Mouse (Mus musculus) liver, embryonic 12.5 days (tissue): ENCODE measurements around the gene Rad9b. TPM values are rescaled to one million over a fixed set of nuclear protein-coding genes. Genes with fewer than 3 reads are reported as not detected.
"Not testable (repeated sequence)": the region's sequence is repeated elsewhere in the genome, so short reads cannot be mapped to it uniquely, and the experiment has no call there.

Source experiments
- ATAC-seq: fragments of 200-750 bp; cut with Nextera tagmentation; 2 replicates; pipeline ENCODE4 v1.8.0; 2017; ENCODE audit warnings: moderate number of reproducible peaks, mild to moderate bottlenecking, moderate library complexity
- H3K27ac ChIP-seq: fragments of 300-500 bp; sonication (generic); 2 replicates; pipeline ENCODE4 v1.5.1; 2016; ENCODE audit warnings: mild to moderate bottlenecking
- H3K27me3 ChIP-seq: fragments of 300-500 bp; sonication (generic); replicated peaks from 2 replicates; pipeline ENCODE4 v1.6.1; 2016; ENCODE audit warnings: mild to moderate bottlenecking, moderate library complexity
- H3K36me3 ChIP-seq: fragments of 300-500 bp; sonication (generic); 2 replicates; pipeline ENCODE4 v1.6.1; 2016; ENCODE audit warnings: mild to moderate bottlenecking, moderate library complexity
- H3K4me1 ChIP-seq: fragments of 300-500 bp; sonication (generic); 2 replicates; pipeline ENCODE4 v1.6.1; 2016
- H3K4me2 ChIP-seq: fragments of 300-500 bp; sonication (generic); 2 replicates; pipeline ENCODE4 v1.6.1; 2016; ENCODE audit warnings: mild to moderate bottlenecking, moderate library complexity
- H3K4me3 ChIP-seq: fragments of 300-500 bp; sonication (generic); 2 replicates; pipeline ENCODE4 v1.5.1; 2016; ENCODE audit warnings: mild to moderate bottlenecking, moderate library complexity
- H3K9ac ChIP-seq: fragments of 300-500 bp; sonication (generic); 2 replicates; pipeline ENCODE4 v1.6.1; 2016; ENCODE audit warnings: mild to moderate bottlenecking, moderate library complexity
- H3K9me3 ChIP-seq: fragments of 300-500 bp; sonication (generic); replicated peaks from 2 replicates; pipeline ENCODE4 v1.6.1; 2016; ENCODE audit warnings: mild to moderate bottlenecking, moderate library complexity
- WGBS: fragments of 180-500 bp; shearing (Covaris S2); methylation state at CpG from one replicate; pipeline ENCODE4 v1.1.7; 2016; ENCODE audit not compliant: insufficient replicate concordance; 5-methylcytosine and 5-hydroxymethylcytosine counted together
- polyA plus RNA-seq: library from polyadenylated mRNA; unstranded; fragments of >200 nt; fragmentation: Nextera tagmentation; extraction: Ambion mirVana; gene quantifications from 2 replicates; pipeline ENCODE4 v1.2.1, GENCODE M21; 2016

Gene Rad9b
- polyA plus RNA-seq, 1 experiment from 2014 or later = 6.1 TPM

- H3K4me3 ChIP-seq = no peak overlapping the region
- H3K27me3 ChIP-seq = no peaks in the 10 kb centered on the region
- no peak overlapping the region for H3K9ac ChIP-seq
- peaks cover 26% of the 10 kb centered on the region for H3K4me1 ChIP-seq
- H3K36me3 ChIP-seq = peaks cover 72% of the 10 kb centered on the region
- WGBS = 81% methylated on average over 14 of the region's 14 CpGs
- H3K27ac ChIP-seq = no peak overlapping the region
- no peak for ATAC-seq
- H3K4me2 ChIP-seq = no peak overlapping the region
- H3K9me3 ChIP-seq = no peaks in the 10 kb centered on the region
These were observed 34.4 kb downstream of the Rad9b start for GRCm38 (mm10) chr5:122319474-122320204.

DNA sequence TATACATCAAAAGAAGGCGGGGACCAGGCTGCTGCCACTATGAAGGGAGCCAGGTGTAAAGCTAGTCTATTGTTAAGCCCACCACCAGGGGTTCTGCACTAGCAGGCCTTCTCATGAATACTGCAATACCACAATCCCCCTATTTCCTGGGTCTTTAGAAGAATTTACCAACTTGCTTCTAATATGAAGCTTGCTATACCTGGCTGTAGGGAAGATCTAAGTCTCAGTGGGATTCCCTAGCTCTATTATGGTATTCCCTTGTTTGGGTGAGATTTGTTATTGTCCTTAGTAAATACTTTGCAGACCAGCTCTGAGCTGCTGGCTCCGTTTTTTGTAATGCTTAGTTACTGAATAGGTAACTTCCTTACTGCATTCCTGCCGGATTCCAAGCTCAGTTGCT lies 35.1 kb downstream of the Rad9b start:
- Histone ChIP-seq H3K36me3 (peaks cover 68% of the 10 kb centered on the region), H3K4me1 (peaks cover 33% of the 10 kb centered on the region)
- not testable (repeated sequence) for H3K27ac ChIP-seq, H3K9me3 ChIP-seq, H3K27me3 ChIP-seq, ATAC-seq, H3K4me3 ChIP-seq, H3K9ac ChIP-seq, H3K4me2 ChIP-seq
- 77% methylated on average over 3 of the region's 3 CpGs for WGBS

GRCm38 (mm10) chr5:122318100-122318499 lies 35.9 kb downstream of the Rad9b start:
- Histone ChIP-seq H3K36me3 (peaks cover 73% of the 10 kb centered on the region), H3K27me3 (no peaks in the 10 kb centered on the region), H3K4me2 (no peak overlapping the region), H3K9ac (no peak overlapping the region), H3K27ac (no peak overlapping the region), H3K4me3 (no peak overlapping the region), H3K9me3 (no peaks in the 10 kb centered on the region), H3K4me1 (peaks cover 34% of the 10 kb centered on the region)
- 60% methylated on average over 3 of the region's 3 CpGs for WGBS
- peak; percentile 48; the same call in 1 of the 2 replicates for ATAC-seq

- 44% methylated on average over 11 of the region's 11 CpGs for WGBS
- Histone ChIP-seq H3K36me3 (peaks cover 78% of the 10 kb centered on the region), H3K9ac (no peak overlapping the region), H3K4me3 (no peak overlapping the region), H3K4me1 (peaks cover 34% of the 10 kb centered on the region), H3K27me3 (no peaks in the 10 kb centered on the region), H3K9me3 (no peaks in the 10 kb centered on the region), H3K4me2 (no peak overlapping the region), H3K27ac (no peak overlapping the region)
- no peak for ATAC-seq
These were observed 36.5 kb downstream of the Rad9b start for GRCm38 (mm10) chr5:122317329-122318045.

- Histone ChIP-seq H3K9me3 (no peaks in the 10 kb centered on the region), H3K4me3 (no peak overlapping the region), H3K4me1 (peaks cover 34% of the 10 kb centered on the region), H3K36me3 (peaks cover 74% of the 10 kb centered on the region), H3K9ac (0 out of 2 replicates have a peak overlapping the region, but pooled peaks have one; percentile 27), H3K27me3 (no peaks in the 10 kb centered on the region), H3K4me2 (peak overlapping the region; percentile 45), H3K27ac (peak overlapping the region; percentile 46)
- ATAC-seq = peak; percentile 65
- 26% methylated on average over 20 of the region's 20 CpGs for WGBS
These were observed 38.9 kb downstream of the Rad9b start for GRCm38 (mm10) chr5:122314966-122315667.

GRCm38 (mm10) chr5:122312942-122313684 lies 40.9 kb downstream of the Rad9b start:
- H3K27me3 ChIP-seq = no peaks in the 10 kb centered on the region
- no peaks in the 10 kb centered on the region for H3K9me3 ChIP-seq
- H3K4me3 ChIP-seq = no peak overlapping the region
- ATAC-seq = no peak
- peaks cover 70% of the 10 kb centered on the region for H3K36me3 ChIP-seq
- 0 out of 2 replicates have a peak overlapping the region, but pooled peaks have one; percentile 2 for H3K9ac ChIP-seq
- no peak overlapping the region for H3K4me2 ChIP-seq
- 78% methylated on average over 17 of the region's 17 CpGs for WGBS
- H3K4me1 ChIP-seq = peaks cover 34% of the 10 kb centered on the region
- no peak overlapping the region for H3K27ac ChIP-seq

- no peaks in the 10 kb centered on the region for H3K27me3 ChIP-seq
- no peak for ATAC-seq
- peaks cover 29% of the 10 kb centered on the region for H3K4me1 ChIP-seq
- 84% methylated on average over 4 of the region's 4 CpGs for WGBS
- no peak overlapping the region for H3K4me3 ChIP-seq
- no peak overlapping the region for H3K4me2 ChIP-seq
- H3K9me3 ChIP-seq = no peaks in the 10 kb centered on the region
- H3K27ac ChIP-seq = no peak overlapping the region
- H3K36me3 ChIP-seq = peaks cover 69% of the 10 kb centered on the region
- no peak overlapping the region for H3K9ac ChIP-seq
These were observed 41.7 kb downstream of the Rad9b start for GRCm38 (mm10) chr5:122312346-122312745.

DNA sequence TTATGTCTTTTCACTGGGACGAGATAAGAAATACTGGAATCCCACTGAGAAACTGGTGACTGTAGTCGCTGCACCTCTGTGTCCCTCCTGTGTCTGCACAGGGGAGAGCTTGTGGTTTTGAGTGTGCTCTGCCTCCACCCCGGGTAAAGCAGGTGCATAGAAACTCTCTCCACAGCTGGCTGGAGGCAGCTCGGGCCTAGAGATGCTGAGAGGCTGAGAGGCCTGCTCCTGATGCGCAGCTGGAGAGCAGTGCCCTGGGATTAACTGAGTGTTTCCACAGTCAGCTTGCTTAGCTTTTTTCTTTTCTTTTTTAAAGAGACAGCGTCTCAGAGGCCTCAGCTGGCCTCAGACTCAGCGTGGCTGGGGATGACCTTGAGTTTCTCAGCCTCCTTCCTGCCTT lies 42.3 kb downstream of the Rad9b start:
- ATAC-seq = no peak
- Histone ChIP-seq H3K27ac (no peak overlapping the region), H3K9ac (no peak overlapping the region), H3K9me3 (no peaks in the 10 kb centered on the region), H3K4me2 (no peak overlapping the region), H3K4me1 (peaks cover 22% of the 10 kb centered on the region), H3K27me3 (no peaks in the 10 kb centered on the region), H3K36me3 (peaks cover 63% of the 10 kb centered on the region), H3K4me3 (no peak overlapping the region)
- WGBS = 73% methylated on average over 7 of the region's 7 CpGs

- peaks cover 17% of the 10 kb centered on the region for H3K4me1 ChIP-seq
- H3K4me3 ChIP-seq = no peak overlapping the region
- no peaks in the 10 kb centered on the region for H3K27me3 ChIP-seq
- H3K9ac ChIP-seq = no peak overlapping the region
- no peak overlapping the region for H3K27ac ChIP-seq
- peaks cover 58% of the 10 kb centered on the region for H3K36me3 ChIP-seq
- no peaks in the 10 kb centered on the region for H3K9me3 ChIP-seq
- no peak overlapping the region for H3K4me2 ChIP-seq
- ATAC-seq = no peak
- 83% methylated on average over 8 of the region's 8 CpGs for WGBS
These were observed 43.3 kb downstream of the Rad9b start for GRCm38 (mm10) chr5:122310699-122311098.

DNA sequence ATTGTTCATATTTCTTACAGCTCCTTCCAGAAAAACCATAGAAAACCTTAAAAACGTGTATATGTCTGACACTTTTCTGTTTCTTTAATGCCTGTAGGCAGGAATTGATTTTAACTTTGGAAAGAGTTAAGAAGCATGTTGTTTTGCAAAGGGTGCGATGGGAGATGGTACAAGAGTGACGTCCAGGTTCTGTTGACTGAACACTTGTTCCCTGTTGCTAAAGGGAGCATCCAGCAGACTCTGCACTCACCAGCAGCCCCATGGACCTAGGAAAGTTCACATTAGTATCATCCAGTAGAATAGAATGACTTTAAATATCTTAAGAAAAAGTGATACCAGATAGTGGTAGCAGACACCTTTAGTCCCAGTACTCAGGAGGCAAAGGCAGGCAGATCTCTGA lies 47.5 kb downstream of the Rad9b start:
- peaks cover 41% of the 10 kb centered on the region for H3K4me1 ChIP-seq
- no peak overlapping the region for H3K4me3 ChIP-seq
- no peaks in the 10 kb centered on the region for H3K27me3 ChIP-seq
- WGBS = 80% methylated on average over 3 of the region's 3 CpGs
- H3K9ac ChIP-seq = no peak overlapping the region
- H3K9me3 ChIP-seq = no peaks in the 10 kb centered on the region
- ATAC-seq = no peak
- no peak overlapping the region for H3K4me2 ChIP-seq
- H3K27ac ChIP-seq = no peak overlapping the region
- H3K36me3 ChIP-seq = peaks cover 32% of the 10 kb centered on the region

GRCm38 (mm10) chr5:122305472-122305871 lies 48.6 kb downstream of the Rad9b start:
- WGBS = 77% methylated on average over 7 of the region's 7 CpGs
- Histone ChIP-seq H3K4me1 (peaks cover 42% of the 10 kb centered on the region), H3K27me3 (no peaks in the 10 kb centered on the region), H3K27ac (no peak overlapping the region), H3K4me3 (no peak overlapping the region), H3K4me2 (no peak overlapping the region), H3K36me3 (peaks cover 22% of the 10 kb centered on the region), H3K9me3 (no peaks in the 10 kb centered on the region), H3K9ac (no peak overlapping the region)
- no peak for ATAC-seq
